Mouse (Mus musculus) embryonic facial prominence, embryonic 14.5 days (tissue): ENCODE results near the gene Pid1. TPM values are rescaled to one million over a fixed set of nuclear protein-coding genes. Genes with fewer than 3 reads are reported as not detected.

Experiments
- ATAC-seq: fragments of 200-750 bp; cut with Nextera tagmentation; 2 replicates; pipeline ENCODE4 v1.8.0; 2017; ENCODE audit warnings: low read depth, moderate number of reproducible peaks, moderate TSS enrichment
- DNase-seq: peaks from one replicate; pipeline ENCODE4 v3.0.0-alpha.2; 2015; ENCODE audit warnings: low spot score
- H3K27ac ChIP-seq: fragments of 300-500 bp; sonication (generic); replicated peaks from 2 replicates; pipeline ENCODE4 v1.5.1; 2014; ENCODE audit warnings: low read depth, mild to moderate bottlenecking, low read length, moderate library complexity
- H3K27me3 ChIP-seq: fragments of 300-500 bp; sonication (generic); replicated peaks from 2 replicates; pipeline ENCODE4 v1.6.1; 2014; ENCODE audit warnings: low read length; ENCODE audit not compliant: control insufficient read depth, insufficient read depth
- H3K36me3 ChIP-seq: fragments of 300-500 bp; sonication (generic); 2 replicates; pipeline ENCODE4 v1.6.1; 2014; ENCODE audit warnings: low read length, mixed read lengths; ENCODE audit not compliant: control insufficient read depth, insufficient read depth
- H3K4me1 ChIP-seq: fragments of 300-500 bp; sonication (generic); 2 replicates; pipeline ENCODE4 v1.6.1; 2014; ENCODE audit warnings: antibody characterized with exemption, low read length; ENCODE audit not compliant: control insufficient read depth, insufficient read depth
- H3K4me2 ChIP-seq: fragments of 300-500 bp; sonication (generic); 2 replicates; pipeline ENCODE4 v1.6.1; 2014; ENCODE audit warnings: low read depth, mild to moderate bottlenecking, low read length, moderate library complexity, mixed read lengths
- H3K4me3 ChIP-seq: fragments of 300-500 bp; sonication (generic); 2 replicates; pipeline ENCODE4 v1.5.1; 2014; ENCODE audit warnings: low read depth, mild to moderate bottlenecking, low read length
- H3K9ac ChIP-seq: fragments of 300-500 bp; sonication (generic); 2 replicates; pipeline ENCODE4 v1.6.1; 2014; ENCODE audit warnings: low read depth, mild to moderate bottlenecking, low read length, moderate library complexity, mixed read lengths
- H3K9me3 ChIP-seq: fragments of 300-500 bp; sonication (generic); 2 replicates; pipeline ENCODE4 v1.6.1; 2016; ENCODE audit warnings: low read length; ENCODE audit not compliant: control insufficient read depth
- WGBS: fragments of 180-500 bp; shearing (Covaris S2); extraction: QIAGEN DNeasy Blood & Tissue Kit; methylation state at CpG from one replicate; pipeline ENCODE4 v1.1.7; 2014; 5-methylcytosine and 5-hydroxymethylcytosine counted together
- polyA plus RNA-seq: library from polyadenylated mRNA; unstranded; fragments of >200 nt; fragmentation: Nextera tagmentation; extraction: Ambion mirVana; gene quantifications from 2 replicates; pipeline ENCODE4 v1.2.1, GENCODE M21; 2014

Pid1 gene
- polyA plus RNA-seq, 1 experiment from 2014 or later: 38.8 TPM

DNA sequence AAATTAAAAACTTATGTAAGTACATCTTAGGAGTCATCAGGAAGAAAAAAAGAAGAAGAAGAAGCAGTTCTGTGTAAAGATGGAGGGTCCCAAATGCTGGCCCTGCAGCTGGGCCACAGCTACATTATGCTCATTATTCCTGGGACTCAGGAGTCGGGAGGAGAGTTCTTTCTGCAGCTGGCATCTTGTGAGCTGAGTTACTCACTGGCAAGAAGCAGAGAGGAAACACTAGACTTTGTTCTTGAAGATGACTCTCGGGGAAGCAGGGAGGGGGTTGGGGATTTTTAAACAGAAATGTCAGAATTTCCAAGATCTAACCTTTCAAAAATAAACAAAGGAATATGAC lies 208.4 kb downstream of the Pid1 start:
- ATAC-seq (no peak), DNase-seq (peak; percentile 13)
- Histone ChIP-seq H3K27me3 (no peaks in the 10 kb centered on the region), H3K9me3 (no peaks in the 10 kb centered on the region), H3K36me3 (no peaks in the 10 kb centered on the region), H3K4me1 (no peaks in the 10 kb centered on the region), H3K27ac (no peak overlapping the region), H3K4me3 (no peak overlapping the region), H3K4me2 (no peak overlapping the region), H3K9ac (no peak overlapping the region)
- 11% methylated on average over 2 of the region's 2 CpGs for WGBS

DNA sequence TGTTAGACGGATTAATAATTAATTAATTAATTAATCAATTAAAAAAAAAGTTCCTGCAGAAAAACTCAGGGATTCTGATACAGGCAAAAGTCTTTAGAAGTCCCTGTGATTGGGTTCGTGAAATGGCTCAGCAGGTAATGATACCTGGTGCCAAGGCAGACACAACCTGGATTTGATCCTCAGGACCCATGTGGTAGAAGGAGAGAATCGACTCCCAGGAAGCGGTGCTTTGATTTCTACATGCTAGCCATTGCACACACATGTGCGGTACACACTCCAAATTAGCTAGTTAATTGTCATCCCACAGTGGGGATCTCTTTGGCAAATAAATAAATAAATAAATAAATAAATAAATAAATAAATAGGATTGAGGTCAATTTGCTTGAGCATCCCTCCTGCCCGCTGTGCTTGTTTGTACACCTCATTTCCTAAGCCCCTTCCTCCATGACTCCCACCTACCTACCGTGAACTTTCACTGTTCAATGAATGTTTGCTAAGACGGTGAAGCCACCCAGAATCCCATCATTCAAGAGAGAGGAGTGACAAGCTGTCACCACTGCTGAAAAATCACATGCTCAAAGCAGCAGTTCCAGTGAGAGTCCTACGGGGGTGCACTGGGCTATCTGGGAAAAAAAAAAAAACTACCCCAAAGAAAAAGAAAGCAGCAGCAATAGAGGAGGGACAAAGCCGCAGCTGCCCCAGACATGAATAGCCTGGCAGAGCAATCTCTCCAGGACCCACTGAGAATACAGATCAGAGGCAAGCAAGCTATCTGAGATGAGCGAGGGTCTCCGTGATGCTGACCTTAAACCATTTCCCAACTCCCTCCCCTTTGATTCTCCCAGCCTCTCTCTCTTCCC lies 209.0 kb downstream of the Pid1 start:
- Histone ChIP-seq H3K9me3 (no peaks in the 10 kb centered on the region), H3K4me1 (no peaks in the 10 kb centered on the region), H3K27ac (no peak overlapping the region), H3K27me3 (no peaks in the 10 kb centered on the region), H3K36me3 (no peaks in the 10 kb centered on the region), H3K9ac (no peak overlapping the region), H3K4me3 (no peak overlapping the region), H3K4me2 (no peak overlapping the region)
- DNase-seq: no peak
- no peak for ATAC-seq
- WGBS: 64% methylated on average over 12 of the region's 12 CpGs

DNA sequence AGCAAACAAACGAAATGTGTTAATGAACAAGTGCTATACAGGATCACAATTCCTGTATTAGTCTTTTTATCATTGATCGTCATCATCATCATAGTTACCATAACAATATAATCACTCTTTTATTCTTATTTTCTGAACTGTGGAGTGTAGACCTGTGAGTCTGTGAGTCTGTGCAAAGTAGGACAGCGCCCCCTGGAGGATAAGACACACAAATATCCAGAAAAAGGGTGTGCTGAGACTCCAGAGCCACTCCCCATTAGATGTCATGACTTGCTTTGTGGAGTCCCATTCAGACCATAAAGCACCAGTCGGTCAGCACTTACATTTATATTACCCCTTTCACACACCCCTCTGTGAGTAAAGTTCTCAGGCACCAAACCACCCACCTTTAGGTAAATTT lies 210.0 kb downstream of the Pid1 start:
- no peak overlapping the region for H3K4me3 ChIP-seq
- no peak overlapping the region for H3K9ac ChIP-seq
- H3K9me3 ChIP-seq: no peaks in the 10 kb centered on the region
- no peaks in the 10 kb centered on the region for H3K27me3 ChIP-seq
- 65% methylated on average over 4 of the region's 4 CpGs for WGBS
- H3K4me1 ChIP-seq: no peaks in the 10 kb centered on the region
- H3K27ac ChIP-seq: no peak overlapping the region
- DNase-seq: peak; percentile 20
- no peak overlapping the region for H3K4me2 ChIP-seq
- no peaks in the 10 kb centered on the region for H3K36me3 ChIP-seq
- no peak for ATAC-seq

DNA sequence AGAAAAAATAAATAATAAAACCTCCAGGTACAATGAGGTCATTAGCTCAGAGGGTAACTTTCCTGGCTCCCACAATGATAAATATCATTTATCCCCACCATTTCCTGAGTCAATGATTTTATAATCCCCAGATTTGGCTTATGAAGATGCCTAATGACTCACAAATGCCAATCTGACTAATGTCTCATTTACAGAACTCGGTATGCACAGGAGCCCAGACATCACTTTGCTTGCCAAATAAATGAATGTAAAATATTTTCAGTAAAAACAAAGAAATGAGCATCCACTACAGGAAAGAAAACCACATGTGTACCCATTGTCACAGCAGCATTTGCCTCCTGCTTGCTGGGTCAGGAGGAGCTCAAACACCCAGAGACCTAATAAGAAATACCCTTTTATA lies 222.4 kb downstream of the Pid1 start:
- no peaks in the 10 kb centered on the region; the same call in 1 of the 2 replicates for H3K4me1 ChIP-seq
- no peaks in the 10 kb centered on the region for H3K27me3 ChIP-seq
- no peaks in the 10 kb centered on the region for H3K36me3 ChIP-seq
- ATAC-seq (no peak), DNase-seq (no peak)
- no peak overlapping the region for H3K4me3 ChIP-seq
- WGBS: 71% methylated on average over 1 of the region's 1 CpGs
- H3K4me2 ChIP-seq: no peak overlapping the region
- no peak overlapping the region for H3K27ac ChIP-seq
- H3K9me3 ChIP-seq: no peaks in the 10 kb centered on the region
- no peak overlapping the region for H3K9ac ChIP-seq

DNA sequence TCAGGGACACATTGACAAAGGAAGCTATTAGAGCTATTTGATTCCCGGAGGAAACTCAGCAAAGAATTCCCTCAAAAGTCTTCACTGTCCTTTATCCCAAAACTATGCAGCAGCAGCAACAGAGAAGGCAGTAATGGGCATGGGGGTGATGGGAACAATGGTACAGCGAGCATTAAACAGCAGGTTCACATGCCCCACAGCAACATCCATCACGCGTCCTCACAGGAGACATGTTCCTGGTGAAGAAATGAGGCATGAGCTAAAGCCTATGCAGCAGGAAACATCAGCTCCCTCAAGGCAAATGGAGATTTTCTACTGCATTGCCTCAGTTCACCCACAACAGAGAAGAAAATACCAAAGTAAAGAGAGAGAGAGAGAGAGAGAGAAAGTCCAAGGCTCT lies 231.5 kb downstream of the Pid1 start:
- no peaks in the 10 kb centered on the region for H3K9me3 ChIP-seq
- no peak for DNase-seq
- H3K9ac ChIP-seq: no peak overlapping the region
- no peak overlapping the region for H3K27ac ChIP-seq
- no peaks in the 10 kb centered on the region for H3K27me3 ChIP-seq
- 77% methylated on average over 4 of the region's 4 CpGs for WGBS
- H3K4me1 ChIP-seq: no peaks in the 10 kb centered on the region
- H3K4me3 ChIP-seq: no peak overlapping the region
- ATAC-seq: no peak
- no peak overlapping the region for H3K4me2 ChIP-seq
- no peaks in the 10 kb centered on the region for H3K36me3 ChIP-seq

DNA sequence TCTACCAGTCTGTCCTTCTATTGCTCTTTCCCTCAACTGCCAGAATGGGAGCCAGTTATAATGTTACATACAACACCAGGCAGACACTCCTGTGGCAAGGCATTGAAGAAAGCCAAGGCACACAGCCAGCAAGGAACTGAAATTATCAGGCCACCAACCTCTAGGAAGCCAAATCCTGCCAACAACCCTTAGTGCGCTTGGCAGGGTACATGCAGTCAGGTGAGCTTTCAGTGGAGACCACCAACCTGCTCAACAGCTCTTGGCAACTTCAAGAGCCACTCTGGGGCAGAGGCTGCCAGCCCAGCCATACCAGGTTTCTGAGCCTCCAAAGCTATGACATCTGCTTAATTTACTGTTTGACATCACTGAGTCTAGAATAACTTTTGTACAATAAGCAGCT lies 232.2 kb downstream of the Pid1 start:
- ATAC-seq: no peak; the same call in 1 of the 2 replicates
- 83% methylated on average over 1 of the region's 1 CpGs for WGBS

DNA sequence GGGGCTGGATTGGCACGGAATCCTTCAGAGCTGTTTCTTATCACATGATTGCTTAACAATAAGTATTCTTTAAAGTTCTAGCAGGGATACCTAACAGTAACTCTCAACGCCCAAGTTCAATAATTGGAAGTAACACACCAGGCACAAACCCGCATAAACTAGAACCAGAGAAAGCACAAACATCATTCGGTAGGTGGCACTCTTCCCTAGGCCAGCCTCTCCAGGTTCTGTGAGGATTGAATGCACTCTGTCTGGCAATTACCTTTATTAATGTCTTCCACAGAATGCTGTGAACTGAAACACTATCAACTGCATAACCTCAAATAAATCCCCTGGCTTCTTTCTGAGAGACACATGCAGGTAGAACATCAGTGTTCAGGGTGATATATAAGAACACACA lies 235.5 kb downstream of the Pid1 start:
- Histone ChIP-seq H3K9ac (no peak overlapping the region), H3K4me3 (no peak overlapping the region), H3K27me3 (no peaks in the 10 kb centered on the region), H3K4me2 (no peak overlapping the region), H3K4me1 (no peaks in the 10 kb centered on the region), H3K36me3 (no peaks in the 10 kb centered on the region), H3K27ac (no peak overlapping the region), H3K9me3 (no peaks in the 10 kb centered on the region)
- DNase-seq (peak; percentile 18), ATAC-seq (no peak)
- WGBS: 61% methylated on average over 4 of the region's 4 CpGs

More for the DNA sequence above, 232.2 kb downstream of the Pid1 start:
- Histone ChIP-seq H3K4me3 (no peak overlapping the region), H3K9ac (no peak overlapping the region), H3K36me3 (no peaks in the 10 kb centered on the region), H3K27me3 (no peaks in the 10 kb centered on the region), H3K9me3 (no peaks in the 10 kb centered on the region), H3K27ac (no peak overlapping the region), H3K4me1 (no peaks in the 10 kb centered on the region), H3K4me2 (no peak overlapping the region)
- no peak for DNase-seq

DNA sequence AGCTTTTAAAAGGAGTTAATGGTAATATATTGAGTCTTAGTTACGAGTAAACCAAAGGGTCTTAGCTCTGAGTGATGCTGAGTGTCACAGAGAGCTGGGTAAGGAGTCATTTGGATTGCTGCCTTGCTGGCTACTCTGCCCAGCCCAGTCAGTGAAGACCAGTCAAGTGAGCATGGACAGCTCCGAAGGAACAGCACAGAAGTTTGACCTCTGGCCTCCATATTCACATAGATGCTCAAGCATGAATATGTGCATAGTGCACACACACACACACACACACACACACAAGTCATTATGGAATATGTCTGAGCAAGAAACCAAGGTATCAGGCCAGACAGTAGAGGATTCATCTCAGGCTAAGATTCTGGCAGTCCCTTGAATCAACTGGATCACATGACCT lies 244.7 kb downstream of the Pid1 start:
- H3K4me2 ChIP-seq: no peak overlapping the region
- ATAC-seq (no peak), DNase-seq (no peak)
- no peaks in the 10 kb centered on the region for H3K4me1 ChIP-seq
- H3K27me3 ChIP-seq: no peaks in the 10 kb centered on the region
- no peak overlapping the region for H3K4me3 ChIP-seq
- no peak overlapping the region for H3K9ac ChIP-seq
- H3K27ac ChIP-seq: no peak overlapping the region
- H3K36me3 ChIP-seq: no peaks in the 10 kb centered on the region
- WGBS: 70% methylated on average over 2 of the region's 2 CpGs
- no peaks in the 10 kb centered on the region for H3K9me3 ChIP-seq

DNA sequence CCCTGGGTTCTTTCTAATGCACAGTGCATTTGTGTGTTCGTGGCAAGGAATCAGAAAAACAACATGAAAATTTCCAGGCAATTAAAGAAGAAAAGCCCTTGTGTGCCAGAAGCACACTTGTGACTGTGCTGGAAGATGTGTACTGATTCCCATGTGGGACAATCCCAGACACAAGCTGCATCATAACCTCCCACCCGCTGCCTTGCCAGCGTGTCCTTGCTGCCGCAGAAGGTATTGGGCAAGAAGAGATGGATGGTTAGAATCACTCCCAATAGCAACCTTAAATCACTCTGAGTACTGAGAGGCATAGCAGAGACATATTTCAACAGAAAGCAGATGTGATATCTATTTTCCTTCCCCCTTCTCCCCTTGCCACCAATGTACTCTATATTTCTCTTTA lies 257.2 kb downstream of the Pid1 start:
- WGBS: 78% methylated on average over 4 of the region's 4 CpGs
- Histone ChIP-seq H3K9ac (no peak overlapping the region), H3K4me1 (no peaks in the 10 kb centered on the region), H3K4me2 (no peak overlapping the region), H3K4me3 (no peak overlapping the region), H3K9me3 (no peaks in the 10 kb centered on the region), H3K36me3 (no peaks in the 10 kb centered on the region), H3K27me3 (no peaks in the 10 kb centered on the region), H3K27ac (no peak overlapping the region)
- no peak for ATAC-seq
- DNase-seq: no peak
